Mouse (Mus musculus) CH12.LX (cell line): Measurements from ENCODE around the gene Tacc3.

ENCODE experiments used
- CTCF ChIP-seq, 2 experiments: IDR thresholded peaks in 1 of 2; conservative IDR thresholded peaks in 1 of 2; 2 replicates each; pipeline ENCODE4 v1.5.1; 2011 to 2012; ENCODE audit warnings: low read depth in 2 of 2, low read length in 2 of 2, improper control_type of control experiment in 1 of 2, inconsistent platforms in 1 of 2, mild to moderate bottlenecking in 1 of 2, moderate library complexity in 1 of 2
- ETS1 ChIP-seq: conservative IDR thresholded peaks from 2 replicates; pipeline ENCODE4 v1.6.1; 2012; ENCODE audit warnings: low read depth, mild to moderate bottlenecking, inconsistent platforms, low read length, improper control_type of control experiment, moderate library complexity
- MAZ ChIP-seq: IDR thresholded peaks from 2 replicates; pipeline ENCODE4 v1.6.1; 2012; ENCODE audit warnings: low read depth, mild to moderate bottlenecking, inconsistent platforms, low read length, improper control_type of control experiment, moderate library complexity
- POLR2A ChIP-seq: IDR thresholded peaks from 2 replicates; pipeline ENCODE4 v1.6.1; 2011; ENCODE audit warnings: low read depth, mild to moderate bottlenecking, improper control_type of control experiment, low read length

DNA sequence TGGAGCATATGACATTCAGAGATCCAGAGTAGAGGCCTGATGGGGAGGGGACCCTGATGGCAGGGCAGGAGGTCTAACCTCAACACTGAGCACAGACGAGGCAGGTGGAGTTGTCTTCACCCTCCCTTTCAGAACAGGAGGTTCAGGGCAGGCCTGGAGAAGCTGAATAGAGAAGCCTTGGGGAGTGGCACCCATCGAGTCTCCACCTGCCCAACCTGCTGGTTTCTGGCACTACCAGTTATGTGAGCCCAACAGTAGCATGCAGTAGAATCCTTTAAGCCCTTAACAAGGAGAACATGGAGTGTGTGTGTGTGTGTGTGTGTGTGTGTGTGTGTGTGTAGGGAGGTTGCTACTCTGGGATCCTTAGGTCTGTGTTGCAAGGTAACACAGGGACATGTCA, 54.6 kb downstream of the Tacc3 start:
- TF ChIP-seq ETS1 (no peak), CTCF (conservative IDR thresholded peaks at IDR 0.05 in 1 of 2, IDR thresholded peaks at IDR 0.05 in 1 of 2; ENCODE audit: low read depth in 2 of 2, low read length in 2 of 2) (no peak), POLR2A (no peak), MAZ (no peak)
